Mouse (Mus musculus): ENCODE measurements around the gene Pik3cb. TPM values are rescaled to one million over a fixed set of nuclear protein-coding genes. Genes with fewer than 3 reads are reported as not detected.

Pik3cb gene
- polyA plus RNA-seq, 1 experiment from 2014 or later = 0.51 TPM

- Histone ChIP-seq H3K9me3 (ENCODE audit: control insufficient read depth, low read length) (no peaks in the 10 kb centered on the region), H3K4me2 (ENCODE audit: low read depth, severe bottlenecking) (peak overlapping the region; percentile 76; the same call in 1 of the 2 replicates), H3K9ac (ENCODE audit: low read length) (no peak overlapping the region), H3K4me3 (ENCODE audit: low read depth, low read length) (no peak overlapping the region), H3K27ac (replicated peaks; ENCODE audit: low read depth, low read length) (no peak overlapping the region), H3K4me1 (ENCODE audit: control insufficient read depth, insufficient read depth, low read length) (0 out of 2 replicates have a peak, but pooled peaks cover 3% of the 10 kb centered on the region), H3K36me3 (ENCODE audit: control insufficient read depth, insufficient read depth, low read length) (no peaks in the 10 kb centered on the region), H3K27me3 (ENCODE audit: control insufficient read depth, insufficient read depth, low read length) (0 out of 2 replicates have a peak, but pooled peaks cover 4% of the 10 kb centered on the region)
- WGBS = 55% methylated on average over 3 of the region's 3 CpGs
- no peak for DNase-seq (ENCODE audit: low spot score)
- no peak for ATAC-seq (ENCODE audit: insufficient number of reproducible peaks, low FRiP score, low TSS enrichment, low read depth)
Measured at GRCm38 (mm10) chr9:99141171-99141570, 750 bp upstream of the Pik3cb start.

GRCm38 (mm10) chr9:99139194-99140023 is 1.0 kb downstream of the Pik3cb start:
- ATAC-seq (ENCODE audit: insufficient number of reproducible peaks, low FRiP score, low TSS enrichment, low read depth) (peak; percentile 65), DNase-seq (ENCODE audit: low spot score) (peak; percentile 65)
- no peak overlapping the region for H3K27ac ChIP-seq (replicated peaks; ENCODE audit: low read depth, low read length)
- no peaks in the 10 kb centered on the region for H3K9me3 ChIP-seq (ENCODE audit: control insufficient read depth, low read length)
- 0 out of 2 replicates have a peak, but pooled peaks cover 3% of the 10 kb centered on the region for H3K4me1 ChIP-seq (ENCODE audit: control insufficient read depth, insufficient read depth, low read length)
- 0 out of 2 replicates have a peak, but pooled peaks cover 4% of the 10 kb centered on the region for H3K27me3 ChIP-seq (ENCODE audit: control insufficient read depth, insufficient read depth, low read length)
- peak overlapping the region; percentile 71 for H3K9ac ChIP-seq (ENCODE audit: low read length)
- H3K4me3 ChIP-seq (ENCODE audit: low read depth, low read length) = peak overlapping the region; percentile 73
- H3K4me2 ChIP-seq (ENCODE audit: low read depth, severe bottlenecking) = peak overlapping the region; percentile 76
- no peaks in the 10 kb centered on the region for H3K36me3 ChIP-seq (ENCODE audit: control insufficient read depth, insufficient read depth, low read length)
- WGBS = under 1% methylated on average over 61 of the region's 77 CpGs

GRCm38 (mm10) chr9:99137301-99137700 is 3.1 kb downstream of the Pik3cb start:
- H3K9me3 ChIP-seq (ENCODE audit: control insufficient read depth, low read length) = no peaks in the 10 kb centered on the region
- no peaks in the 10 kb centered on the region for H3K36me3 ChIP-seq (ENCODE audit: control insufficient read depth, insufficient read depth, low read length)
- no peak overlapping the region for H3K4me3 ChIP-seq (ENCODE audit: low read depth, low read length)
- 0 out of 2 replicates have a peak, but pooled peaks cover 4% of the 10 kb centered on the region for H3K27me3 ChIP-seq (ENCODE audit: control insufficient read depth, insufficient read depth, low read length)
- H3K4me2 ChIP-seq (ENCODE audit: low read depth, severe bottlenecking) = no peak overlapping the region
- no peak overlapping the region for H3K9ac ChIP-seq (ENCODE audit: low read length)
- no peak overlapping the region for H3K27ac ChIP-seq (replicated peaks; ENCODE audit: low read depth, low read length)
- ATAC-seq (ENCODE audit: insufficient number of reproducible peaks, low FRiP score, low TSS enrichment, low read depth) (no peak), DNase-seq (ENCODE audit: low spot score) (no peak)
- 0 out of 2 replicates have a peak, but pooled peaks cover 3% of the 10 kb centered on the region for H3K4me1 ChIP-seq (ENCODE audit: control insufficient read depth, insufficient read depth, low read length)
- WGBS = 83% methylated on average over 5 of the region's 5 CpGs

- Histone ChIP-seq H3K36me3 (ENCODE audit: control insufficient read depth, insufficient read depth, low read length) (no peaks in the 10 kb centered on the region), H3K9me3 (ENCODE audit: control insufficient read depth, low read length) (no peaks in the 10 kb centered on the region), H3K4me2 (ENCODE audit: low read depth, severe bottlenecking) (no peak overlapping the region), H3K4me3 (ENCODE audit: low read depth, low read length) (no peak overlapping the region), H3K9ac (ENCODE audit: low read length) (no peak overlapping the region), H3K27ac (replicated peaks; ENCODE audit: low read depth, low read length) (no peak overlapping the region), H3K27me3 (ENCODE audit: control insufficient read depth, insufficient read depth, low read length) (no peaks in the 10 kb centered on the region), H3K4me1 (ENCODE audit: control insufficient read depth, insufficient read depth, low read length) (no peaks in the 10 kb centered on the region)
- WGBS = 52% methylated on average over 3 of the region's 3 CpGs
- ATAC-seq (ENCODE audit: insufficient number of reproducible peaks, low FRiP score, low TSS enrichment, low read depth) (no peak), DNase-seq (ENCODE audit: low spot score) (no peak)
Measured at GRCm38 (mm10) chr9:99131951-99132470, 8.4 kb downstream of the Pik3cb start.

- H3K27ac ChIP-seq (replicated peaks; ENCODE audit: low read depth, low read length) = no peak overlapping the region
- no peak overlapping the region for H3K4me3 ChIP-seq (ENCODE audit: low read depth, low read length)
- no peak for ATAC-seq (ENCODE audit: insufficient number of reproducible peaks, low FRiP score, low TSS enrichment, low read depth)
- DNase-seq (ENCODE audit: low spot score) = no peak
- H3K4me2 ChIP-seq (ENCODE audit: low read depth, severe bottlenecking) = no peak overlapping the region
- H3K4me1 ChIP-seq (ENCODE audit: control insufficient read depth, insufficient read depth, low read length) = no peaks in the 10 kb centered on the region
- H3K9me3 ChIP-seq (ENCODE audit: control insufficient read depth, low read length) = no peaks in the 10 kb centered on the region
- H3K27me3 ChIP-seq (ENCODE audit: control insufficient read depth, insufficient read depth, low read length) = no peaks in the 10 kb centered on the region
- H3K9ac ChIP-seq (ENCODE audit: low read length) = no peak overlapping the region
- 84% methylated on average over 4 of the region's 4 CpGs for WGBS
- no peaks in the 10 kb centered on the region for H3K36me3 ChIP-seq (ENCODE audit: control insufficient read depth, insufficient read depth, low read length)
Measured at GRCm38 (mm10) chr9:99131119-99131518, 9.3 kb downstream of the Pik3cb start.

- Histone ChIP-seq H3K36me3 (ENCODE audit: control insufficient read depth, insufficient read depth, low read length) (no peaks in the 10 kb centered on the region), H3K27me3 (ENCODE audit: control insufficient read depth, insufficient read depth, low read length) (no peaks in the 10 kb centered on the region), H3K27ac (replicated peaks; ENCODE audit: low read depth, low read length) (no peak overlapping the region), H3K4me2 (ENCODE audit: low read depth, severe bottlenecking) (no peak overlapping the region), H3K9me3 (ENCODE audit: control insufficient read depth, low read length) (no peaks in the 10 kb centered on the region), H3K4me3 (ENCODE audit: low read depth, low read length) (no peak overlapping the region), H3K4me1 (ENCODE audit: control insufficient read depth, insufficient read depth, low read length) (no peaks in the 10 kb centered on the region), H3K9ac (ENCODE audit: low read length) (no peak overlapping the region)
- DNase-seq (ENCODE audit: low spot score) (no peak), ATAC-seq (ENCODE audit: insufficient number of reproducible peaks, low FRiP score, low TSS enrichment, low read depth) (no peak)
- WGBS = 75% methylated on average over 7 of the region's 7 CpGs
Measured at GRCm38 (mm10) chr9:99127578-99127977, 12.8 kb downstream of the Pik3cb start.

- no peak for ATAC-seq (ENCODE audit: insufficient number of reproducible peaks, low FRiP score, low TSS enrichment, low read depth)
- H3K27me3 ChIP-seq (ENCODE audit: control insufficient read depth, insufficient read depth, low read length) = no peaks in the 10 kb centered on the region
- H3K9ac ChIP-seq (ENCODE audit: low read length) = no peak overlapping the region
- DNase-seq (ENCODE audit: low spot score) = no peak
- no peak overlapping the region for H3K4me2 ChIP-seq (ENCODE audit: low read depth, severe bottlenecking)
- no peak overlapping the region for H3K27ac ChIP-seq (replicated peaks; ENCODE audit: low read depth, low read length)
- no peaks in the 10 kb centered on the region for H3K9me3 ChIP-seq (ENCODE audit: control insufficient read depth, low read length)
- no peak overlapping the region for H3K4me3 ChIP-seq (ENCODE audit: low read depth, low read length)
- no peaks in the 10 kb centered on the region for H3K4me1 ChIP-seq (ENCODE audit: control insufficient read depth, insufficient read depth, low read length)
- no peaks in the 10 kb centered on the region for H3K36me3 ChIP-seq (ENCODE audit: control insufficient read depth, insufficient read depth, low read length)
- WGBS = 61% methylated on average over 4 of the region's 4 CpGs
Measured at GRCm38 (mm10) chr9:99122749-99123148, 17.7 kb downstream of the Pik3cb start.

GRCm38 (mm10) chr9:99112409-99112808 is 28.0 kb downstream of the Pik3cb start:
- WGBS = 74% methylated on average over 12 of the region's 12 CpGs
- no peaks in the 10 kb centered on the region for H3K9me3 ChIP-seq (ENCODE audit: control insufficient read depth, low read length)
- no peak for ATAC-seq (ENCODE audit: insufficient number of reproducible peaks, low FRiP score, low TSS enrichment, low read depth)
- no peak overlapping the region for H3K4me2 ChIP-seq (ENCODE audit: low read depth, severe bottlenecking)
- H3K36me3 ChIP-seq (ENCODE audit: control insufficient read depth, insufficient read depth, low read length) = no peaks in the 10 kb centered on the region
- no peaks in the 10 kb centered on the region; the same call in 1 of the 2 replicates for H3K4me1 ChIP-seq (ENCODE audit: control insufficient read depth, insufficient read depth, low read length)
- H3K9ac ChIP-seq (ENCODE audit: low read length) = no peak overlapping the region
- no peak for DNase-seq (ENCODE audit: low spot score)
- no peak overlapping the region for H3K27ac ChIP-seq (replicated peaks; ENCODE audit: low read depth, low read length)
- H3K27me3 ChIP-seq (ENCODE audit: control insufficient read depth, insufficient read depth, low read length) = no peaks in the 10 kb centered on the region
- no peak overlapping the region for H3K4me3 ChIP-seq (ENCODE audit: low read depth, low read length)

All from limb, embryonic 11.5 days (tissue).